Mouse (Mus musculus): ENCODE measurements at regions not wholly inside any gene's neighbourhood (a gene's known extent, or its start where the extent isn't known, plus 50 kb on each side); places are given as distances from the start of the nearest gene placed in this dataset.

- no peak for DNase-seq
These were observed 406.1 kb upstream of the Gm765 start for GRCm38 (mm10) chr6:98748618-98749017.

DNA sequence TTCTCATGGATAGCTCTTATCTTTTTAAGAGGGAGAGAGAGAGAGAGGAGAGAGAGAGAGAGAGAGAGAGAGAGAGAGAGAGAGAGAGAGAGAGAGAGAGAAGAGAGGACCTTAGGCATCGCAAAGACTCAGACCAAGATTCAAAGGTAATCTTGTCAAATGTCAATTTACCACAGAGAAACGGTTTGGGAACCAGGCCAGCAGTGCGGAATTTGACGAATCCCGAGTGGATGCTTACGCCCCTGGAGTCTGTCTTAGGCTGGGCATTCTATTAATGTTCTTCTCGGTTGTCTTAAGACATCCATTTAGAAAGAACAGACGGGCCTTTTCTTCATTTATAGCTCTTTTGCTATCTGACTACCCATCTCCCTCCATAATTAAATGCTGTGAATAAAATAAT is 404.4 kb upstream of the Gm765 start:
- DNase-seq, result no peak

- no peak for DNase-seq
These were observed 397.9 kb upstream of the Gm765 start for GRCm38 (mm10) chr6:98740447-98740846.

GRCm38 (mm10) chr6:98731010-98731530 is 388.5 kb upstream of the Gm765 start:
- DNase-seq, result no peak

DNA sequence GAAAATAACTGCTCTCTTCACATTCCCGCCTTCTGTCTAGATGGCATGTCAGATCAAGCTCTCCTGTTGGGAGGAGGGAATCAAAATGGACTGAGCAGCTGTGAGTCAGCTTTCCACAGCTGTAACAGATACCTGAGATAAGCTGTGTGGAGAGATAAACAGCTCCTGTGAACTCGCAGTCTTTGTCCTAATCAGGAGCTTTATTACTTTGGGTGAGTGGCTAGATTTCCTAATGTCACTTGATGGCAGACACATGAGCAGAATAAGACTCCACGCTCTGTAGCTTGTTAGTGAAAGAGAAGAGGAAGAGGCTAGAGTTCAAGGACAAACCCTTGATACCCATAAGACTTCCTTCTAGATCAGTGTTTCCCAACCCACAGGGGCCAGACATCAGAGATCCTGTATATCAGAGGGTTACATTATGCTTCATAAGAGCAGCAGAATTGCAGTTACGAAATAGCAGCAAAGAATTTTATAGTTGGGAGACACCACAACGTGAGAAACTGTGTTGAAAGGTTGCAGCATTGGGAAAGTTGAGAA is 384.1 kb upstream of the Gm765 start:
- no peak for DNase-seq

- DNase-seq, result no peak
These were observed 362.5 kb upstream of the Gm765 start for GRCm38 (mm10) chr6:98704887-98705622.

DNA sequence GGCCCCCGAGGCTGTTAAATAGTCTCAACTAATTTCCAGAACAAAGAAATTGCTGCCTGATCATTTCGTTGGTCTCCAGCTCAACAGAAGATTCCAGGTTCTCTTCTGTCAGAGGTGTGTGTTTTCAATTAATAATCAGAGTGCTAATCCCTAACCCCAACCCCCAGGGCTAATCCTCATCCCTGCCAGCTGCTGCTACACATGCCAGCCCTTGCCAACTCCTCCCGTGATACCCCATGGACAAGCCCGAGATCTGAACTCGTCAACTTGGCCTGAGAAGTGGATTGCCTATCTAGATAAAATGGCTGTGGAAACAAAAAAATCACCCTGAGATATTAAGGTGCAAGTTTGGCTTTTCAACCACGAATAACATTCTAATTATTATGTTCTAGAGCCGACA is 355.0 kb upstream of the Gm765 start:
- DNase-seq, result no peak

DNA sequence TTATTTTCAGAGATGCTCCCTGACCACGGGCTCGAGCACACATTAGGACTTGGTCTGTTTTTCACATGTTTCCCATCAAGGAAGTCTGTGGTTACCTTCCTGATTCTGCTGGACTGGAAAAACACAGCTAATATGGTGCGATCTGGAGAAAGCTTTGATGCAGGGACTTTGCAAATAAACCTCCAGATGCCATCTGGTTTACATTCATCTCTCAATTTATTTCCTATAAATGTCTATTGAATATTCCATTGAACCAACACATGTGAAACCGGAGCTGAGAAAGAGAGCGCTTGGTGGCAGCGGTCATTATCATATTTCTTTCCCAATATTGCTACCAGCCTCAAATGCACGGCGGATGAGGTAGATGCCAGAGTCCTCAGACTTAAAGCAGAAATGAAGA is 350.9 kb upstream of the Gm765 start:
- DNase-seq, result no peak

GRCm38 (mm10) chr6:98690133-98690532 is 347.6 kb upstream of the Gm765 start:
- no peak for DNase-seq

DNA sequence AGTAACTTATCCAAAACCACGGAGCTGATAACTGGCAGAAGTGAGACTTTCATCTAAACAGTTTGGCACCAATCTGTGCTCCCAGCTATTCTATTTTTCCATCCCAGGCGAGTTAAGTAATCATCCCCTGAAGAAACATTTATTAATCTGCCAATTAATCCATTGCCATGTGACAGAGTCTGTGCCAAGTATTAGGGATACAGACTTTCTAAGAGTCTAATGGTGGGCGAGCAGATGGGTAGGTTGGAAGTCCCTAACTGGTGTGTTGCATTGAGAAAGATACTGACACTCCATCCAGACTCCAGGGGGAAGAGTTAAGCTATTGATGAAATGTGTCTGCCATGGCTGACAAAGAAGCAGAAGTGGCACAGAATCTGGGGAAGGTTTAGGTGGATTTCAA is 346.8 kb upstream of the Gm765 start:
- no peak for DNase-seq

GRCm38 (mm10) chr6:98688624-98689023 is 346.1 kb upstream of the Gm765 start:
- DNase-seq, result no peak

DNA sequence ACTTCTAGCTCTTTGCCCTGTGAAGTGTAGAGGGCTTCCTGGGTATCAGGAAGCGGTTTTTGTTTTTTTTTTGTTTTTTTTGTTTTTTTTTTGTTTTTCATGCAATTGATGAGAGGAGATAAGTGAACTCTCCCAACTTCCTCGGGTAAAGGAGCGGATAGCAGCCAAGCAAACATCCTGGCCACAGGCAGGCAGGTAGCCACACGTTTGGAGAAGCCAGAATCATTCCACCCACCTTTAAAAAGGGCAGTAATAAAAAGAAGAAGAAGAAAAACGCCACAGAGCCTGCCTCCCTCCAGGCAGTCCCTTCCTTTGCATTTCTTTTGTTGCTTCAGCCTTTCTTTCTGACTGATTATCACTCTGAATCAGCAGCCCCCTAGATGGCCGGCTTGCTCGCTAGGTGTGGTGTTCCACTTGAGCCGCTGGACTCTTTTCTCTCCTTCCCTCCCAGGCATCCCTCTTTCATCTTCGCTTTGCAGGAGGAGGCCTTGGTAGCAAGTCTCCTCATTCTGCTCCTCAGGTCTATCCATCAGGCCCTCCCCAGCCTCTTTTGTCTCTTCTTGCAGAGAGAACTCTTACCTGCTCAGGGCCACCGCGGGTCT is 323.9 kb upstream of the Gm765 start:
- DNase-seq, result no peak

GRCm38 (mm10) chr6:98651827-98652226 is 309.3 kb upstream of the Gm765 start:
- no peak for DNase-seq

DNA sequence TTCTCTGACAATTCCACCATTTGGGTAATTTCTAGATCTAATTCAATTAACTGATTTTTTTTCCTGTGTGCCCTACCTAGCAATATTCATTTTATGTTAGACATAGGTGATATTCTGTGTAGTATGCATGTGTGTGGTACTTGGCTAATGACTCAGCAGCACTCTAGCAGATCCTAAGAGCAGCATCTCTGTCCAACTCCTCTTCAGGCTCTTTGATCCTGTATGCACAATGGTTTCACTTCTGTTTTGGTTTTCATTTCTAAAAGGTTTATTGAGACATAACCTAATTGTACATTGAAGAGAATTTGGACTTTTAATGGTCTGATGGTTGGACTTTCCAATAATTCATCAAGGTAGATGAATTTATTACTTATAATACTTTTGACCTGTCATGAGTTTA is 308.8 kb upstream of the Gm765 start:
- DNase-seq, result no peak

DNA sequence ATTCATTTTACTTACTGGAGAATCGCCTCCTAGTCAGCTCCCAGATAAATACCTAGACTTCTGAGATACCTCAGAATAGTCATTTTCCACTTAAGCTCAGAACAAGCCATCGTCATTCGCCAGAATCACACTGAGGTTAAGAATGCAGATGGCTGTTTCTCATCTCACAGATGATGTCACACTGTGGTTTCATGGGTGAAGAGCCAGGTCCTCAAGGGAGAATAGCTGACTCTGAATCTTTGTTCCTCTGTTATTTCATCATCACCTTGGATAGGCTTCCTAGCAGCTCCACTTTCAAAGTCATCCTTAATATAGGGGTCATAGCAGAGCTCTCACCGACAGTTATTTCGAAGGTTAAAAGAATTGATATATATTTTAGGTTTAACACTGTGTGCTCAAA is 297.8 kb upstream of the Gm765 start:
- no peak for DNase-seq

DNA sequence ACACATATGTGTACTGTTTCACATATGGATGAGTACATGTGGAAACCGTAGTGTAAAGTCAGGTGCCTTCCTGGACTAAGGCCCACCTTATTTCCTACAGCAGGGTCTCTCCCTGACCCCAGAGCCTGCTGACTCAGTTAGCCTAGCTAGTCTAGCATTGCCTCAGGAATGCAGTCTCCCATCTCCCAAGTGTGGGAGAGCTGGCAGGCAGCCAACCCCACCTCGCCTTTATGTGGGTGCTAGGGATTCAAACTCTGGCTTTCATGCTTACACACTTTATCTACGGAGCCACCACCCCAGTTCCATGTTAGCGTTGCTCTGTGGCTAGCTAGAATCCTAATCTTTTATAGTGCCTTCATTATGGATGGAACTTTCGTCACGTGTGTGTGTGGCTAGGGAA is 293.3 kb upstream of the Gm765 start:
- no peak for DNase-seq

- DNase-seq, result no peak
These were observed 289.9 kb upstream of the Gm765 start for GRCm38 (mm10) chr6:98632278-98633063.

DNA sequence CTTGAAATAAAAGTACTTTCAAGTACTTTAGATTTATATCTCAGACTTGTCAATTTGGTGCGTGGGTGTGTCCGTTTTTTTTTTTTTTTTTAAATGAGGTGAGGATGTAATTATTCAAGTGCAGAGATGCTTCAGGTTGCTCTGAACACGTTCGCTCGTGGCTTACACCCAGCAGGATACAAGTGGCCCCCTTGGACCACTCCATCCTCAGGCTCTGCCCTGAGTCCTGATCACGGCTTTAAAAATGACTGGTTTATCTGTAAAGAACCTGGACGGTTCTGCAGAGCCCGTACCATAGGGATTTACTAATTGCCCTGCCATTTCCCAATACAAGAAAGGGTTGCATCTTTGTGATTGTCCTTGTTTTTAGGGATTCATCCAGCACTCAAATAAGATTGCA is 288.7 kb upstream of the Gm765 start:
- DNase-seq, result no peak

- no peak for DNase-seq
These were observed 287.1 kb upstream of the Gm765 start for GRCm38 (mm10) chr6:98629646-98630045.

DNA sequence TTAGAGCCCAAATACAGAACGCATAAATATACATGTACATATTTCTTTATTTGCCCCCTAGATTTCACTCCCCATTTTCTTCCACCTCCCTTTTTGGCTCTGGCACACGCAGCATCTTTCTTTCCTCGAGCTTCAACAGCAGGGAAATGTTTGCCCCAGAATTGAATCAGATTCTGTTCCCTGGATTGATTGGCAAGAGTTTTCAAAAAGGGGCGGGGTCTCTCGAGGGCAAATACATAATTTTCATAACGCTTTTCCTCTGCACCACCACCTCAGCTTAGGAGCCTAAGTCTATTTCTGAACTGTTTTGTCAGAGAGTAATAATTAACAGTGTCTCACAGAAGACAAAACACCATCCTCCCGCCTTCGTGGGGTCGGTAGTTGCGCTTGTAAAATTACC is 283.9 kb upstream of the Gm765 start:
- DNase-seq, result no peak

GRCm38 (mm10) chr6:98620886-98621285 is 278.3 kb upstream of the Gm765 start:
- peak; percentile 42 to 45 for DNase-seq

DNA sequence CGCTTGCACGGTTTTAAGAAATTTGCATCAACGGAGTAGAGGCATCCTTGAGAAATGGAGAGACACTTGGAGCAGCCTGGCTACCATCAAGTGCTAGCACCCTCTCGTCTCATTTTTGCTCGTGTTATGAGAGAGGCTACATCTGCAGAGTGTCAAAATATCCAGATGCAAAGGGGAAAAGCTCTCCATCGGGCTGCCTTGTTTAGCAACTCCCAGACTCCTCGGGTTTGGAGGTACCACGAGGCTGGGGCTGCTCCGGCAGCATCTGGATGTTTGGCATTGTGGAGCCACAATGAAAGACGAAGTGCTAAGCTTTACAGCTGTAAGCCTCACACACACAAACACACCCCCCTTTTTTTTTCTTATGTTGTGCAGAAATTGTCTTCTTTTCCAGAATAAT is 270.5 kb upstream of the Gm765 start:
- no peak for DNase-seq

- DNase-seq, result no peak
These were observed 266.6 kb upstream of the Gm765 start for GRCm38 (mm10) chr6:98609133-98609532.

- DNase-seq, result no peak
These were observed 264.1 kb upstream of the Gm765 start for GRCm38 (mm10) chr6:98606680-98607079.
